Mouse (Mus musculus) ES-E14 (cell line): Measurements from ENCODE around the gene Tnfsf10.

Source experiments
- MAFK ChIP-seq: IDR thresholded peaks from 2 replicates; pipeline ENCODE4 v1.6.1; 2014; ENCODE audit warnings: mild to moderate bottlenecking, low read depth, low read length, inconsistent platforms; ENCODE audit not compliant: insufficient read depth
- ZC3H11A ChIP-seq: IDR thresholded peaks from 2 replicates; pipeline ENCODE4 v1.6.1; 2012; ENCODE audit warnings: low read depth, mild to moderate bottlenecking, inconsistent platforms, low read length, borderline replicate concordance
- ZNF384 ChIP-seq: IDR thresholded peaks from 2 replicates; pipeline ENCODE4 v1.6.1; 2012; ENCODE audit warnings: low read depth, low read length, inconsistent platforms

DNA sequence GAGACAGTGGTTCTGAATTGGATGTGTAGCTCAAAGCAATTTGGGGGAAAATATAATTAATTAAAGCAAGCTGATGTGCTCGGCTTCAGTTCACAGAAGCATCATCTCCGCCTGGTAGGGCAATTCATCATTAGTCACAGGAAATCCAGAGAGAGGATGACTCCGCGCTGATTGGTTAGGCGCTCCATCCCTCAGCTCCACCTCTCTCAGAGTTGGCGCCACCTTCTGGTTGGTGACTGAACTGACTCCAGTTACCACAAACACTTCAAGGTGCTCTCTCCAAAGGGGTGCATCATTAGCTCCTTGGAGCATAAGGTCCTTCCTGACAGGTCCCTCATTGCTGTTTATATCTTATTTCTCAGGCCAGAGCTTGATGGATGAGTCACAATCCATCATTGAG is 28.7 kb downstream of the Tnfsf10 start:
- TF ChIP-seq ZC3H11A (0 out of 2 replicates have a peak, but pooled peaks have one; percentile 23), MAFK (no peak), ZNF384 (no peak)
